14 mouse cellular contexts compared by ENCODE assay signal in genomic region chr9:70487401-70487800, GRCm38 (mm10). TPM values are rescaled to one million over a fixed set of nuclear protein-coding genes. Genes with fewer than 3 reads are reported as not detected.
DNase-seq lines count a peak whose midpoint lies in the region.
"Had no signal": no experiment of that assay in that cellular context is flagged by ENCODE, and none has a peak within 500 bp of the region (broad histone marks: within the 10 kb centered on the region; RNA-seq: fewer than 3 reads in every experiment).

No protein-coding gene starts in this region.

- DNase-seq in ES-CJ7 (ENCODE audit: low read depth, low spot score) (peak; percentile 90), R1 (ENCODE audit: low read depth, low spot score) (peak; percentile 96)
- DNase-seq in cerebellum, postnatal 14 days = no peak
- DNase-seq in gastrocnemius, adult 8-10 months (ENCODE audit: low spot score in 2 of 2) = no peak
- DNase-seq in thymus, postnatal 36 days = no peak
- DNase-seq: adrenal gland, adult 8-10 months; adrenal gland, postnatal 14 days; adrenal gland, postnatal 36 days; cerebellum, adult 11-12 months; cerebellum, adult 2 months; cerebellum, adult 9-10 months; cerebellum, postnatal 10 days; cerebellum, postnatal 36 days; embryo, embryonic 11 days had no signal

RNA-seq across cellular contexts. Expression of gene Rnf111, which starts 16.1 kb away (rescaled TPM):
- 10 to 100 TPM in 3 of 4 experiments, 1 to 10 TPM in 1; 9.9 to 13.2 (median 11.0) TPM for total RNA-seq in gastrocnemius, adult 8-10 months (2022)

RNA-seq across cellular contexts. Expression of gene Sltm, which starts 55.2 kb away (rescaled TPM):
- total RNA-seq in gastrocnemius, adult 8-10 months (2022) = 10 to 100 TPM; 11.6 to 16.1 (median 14.6) TPM

Comparison
In these comparisons a context has a peak if more than half of its experiments do, and no peak if none do; other contexts are left out.
1. DNase-seq: peak in ES-CJ7 (single experiment) and R1 (single experiment); none in cerebellum, postnatal 14 days (0 of 2), gastrocnemius, adult 8-10 months (0 of 2) and thymus, postnatal 36 days (0 of 2).